Mouse (Mus musculus) c-Kit-positive CD71-positive TER-119-positive erythroid progenitor cells, embryonic 14.5 days (primary cell): ENCODE results near the gene Slc45a2.

Experiments used
- DNase-seq: peaks from one replicate; pipeline ENCODE4 v3.0.0-alpha.2; 2013; ENCODE audit warnings: low spot score

Gene Slc45a2

DNA sequence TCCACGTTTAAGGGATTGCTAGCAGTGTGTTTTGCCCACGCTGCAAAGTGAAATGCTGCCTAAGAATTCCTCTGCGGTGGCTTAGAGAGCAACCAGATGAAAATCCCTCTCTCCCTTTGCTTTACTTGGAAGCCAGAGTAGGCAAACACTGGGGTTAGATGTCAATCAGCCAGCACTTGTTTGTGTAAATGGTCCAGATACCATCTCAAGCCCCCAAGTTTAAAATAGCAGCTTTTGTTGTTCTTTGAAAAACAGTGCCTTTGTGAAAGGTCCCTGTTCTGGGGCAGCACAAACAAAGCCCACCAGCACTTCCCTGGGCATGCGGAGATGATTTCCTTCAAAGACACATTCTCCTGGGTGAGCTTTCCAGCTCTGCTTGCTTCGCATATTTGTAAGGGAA is 65.8 kb downstream of the Slc45a2 start:
- DNase-seq: no peak

- DNase-seq: no peak
These were observed 67.4 kb downstream of the Slc45a2 start for GRCm38 (mm10) chr15:11067891-11068290.

DNA sequence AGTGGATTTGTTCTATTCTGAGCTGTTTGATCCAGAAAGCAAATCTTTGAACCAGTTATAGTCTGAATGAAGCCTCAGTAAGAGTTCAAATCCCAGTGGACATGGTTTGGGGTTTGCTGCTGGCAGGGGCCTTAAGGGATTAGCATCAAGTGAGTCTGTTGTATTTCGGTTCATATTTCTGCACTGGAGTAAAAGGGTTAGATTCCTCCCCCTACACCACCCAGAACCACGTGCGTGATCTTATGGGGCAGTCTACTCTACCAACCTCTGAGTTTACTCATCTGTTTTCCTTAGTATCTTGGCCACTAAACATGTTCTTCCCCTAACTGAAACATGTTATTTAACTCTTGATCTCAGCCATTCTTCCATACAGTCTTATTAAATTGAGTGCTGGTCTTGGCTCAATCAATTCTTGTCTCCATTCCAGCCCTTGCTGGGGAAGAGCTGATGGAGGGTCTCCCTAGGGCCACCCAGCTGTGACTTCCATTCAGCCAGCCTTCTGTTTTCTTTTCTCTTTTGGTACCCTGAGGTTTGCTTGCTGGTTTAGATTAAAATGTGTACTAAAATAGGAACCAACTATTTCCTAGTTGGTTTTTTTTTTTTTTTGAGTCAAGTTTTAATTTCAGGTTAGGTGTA is 75.3 kb downstream of the Slc45a2 start:
- no peak for DNase-seq
